Mouse (Mus musculus) cortical plate, adult 2 months (tissue): ENCODE data around the gene Gria1. TPM values are rescaled to one million over a fixed set of nuclear protein-coding genes. Genes with fewer than 3 reads are reported as not detected.
A peak's percentile ranks its signal among the peaks of the same experiment; 100 is the strongest.

Experiments used
- H3K27ac ChIP-seq: fragments of 200-500 bp; 2 replicates; pipeline ENCODE4 v1.5.1; 2012; ENCODE audit warnings: low read length, control low read depth, inconsistent platforms; ENCODE audit not compliant: insufficient read depth
- H3K4me1 ChIP-seq: fragments of 200-500 bp; 2 replicates; pipeline ENCODE4 v1.6.1; 2011; ENCODE audit warnings: low read length; ENCODE audit not compliant: control insufficient read depth, insufficient read depth
- H3K4me3 ChIP-seq: fragments of 200-500 bp; 2 replicates; pipeline ENCODE4 v1.5.1; 2011; ENCODE audit warnings: mild to moderate bottlenecking, low read length, control low read depth; ENCODE audit not compliant: insufficient read depth
- CTCF ChIP-seq: fragments of 200-500 bp; IDR thresholded peaks from 2 replicates; pipeline ENCODE4 v1.5.1; 2011; ENCODE audit warnings: mild to moderate bottlenecking, control low read depth, low read length; ENCODE audit not compliant: insufficient read depth; ENCODE audit errors: extremely low read depth
- POLR2A ChIP-seq: fragments of 200-500 bp; IDR thresholded peaks from 2 replicates; pipeline ENCODE4 v1.6.1; 2011; ENCODE audit warnings: mild to moderate bottlenecking, low read length, control low read depth; ENCODE audit not compliant: insufficient read depth; ENCODE audit errors: extremely low read depth
- polyA plus RNA-seq: library from polyadenylated mRNA; depleted of rRNA; stranded (reverse); fragments of >200 nt; gene quantifications from 2 replicates; pipeline ENCODE4 v1.2.3, GENCODE M21; 2012; rRNA removed

Gria1 gene
- 100.0 and 129 TPM in 2 replicates for polyA plus RNA-seq

- H3K27ac ChIP-seq: peak within 1 kb of the TSS; percentile 68
- no peak for TF ChIP-seq CTCF
- TF ChIP-seq POLR2A: no peak
- peaks cover 1% of the 10 kb centered on the region; the same call in 1 of the 2 replicates for H3K4me1 ChIP-seq
- H3K4me3 ChIP-seq: peak within 1 kb of the TSS; percentile 97
Measured at GRCm38 (mm10) chr11:57011024-57011690, at the start of gene Gria1. TSS of gene Gria1 (plus strand) at chr11:57011387.

GRCm38 (mm10) chr11:56961751-56962150 lies 49.4 kb upstream of the Gria1 start:
- peaks cover 2% of the 10 kb centered on the region; the same call in 1 of the 2 replicates for H3K4me1 ChIP-seq
- H3K27ac ChIP-seq: no peak overlapping the region
- H3K4me3 ChIP-seq: no peak overlapping the region
- TF ChIP-seq CTCF (no peak), POLR2A (no peak)

- Histone ChIP-seq H3K4me3 (no peak overlapping the region), H3K4me1 (no peaks in the 10 kb centered on the region), H3K27ac (no peak overlapping the region)
- TF ChIP-seq POLR2A (no peak), CTCF (no peak)
Measured at GRCm38 (mm10) chr11:56972814-56973213, 38.4 kb upstream of the Gria1 start.

- TF ChIP-seq CTCF (no peak), POLR2A (no peak)
- no peak overlapping the region for H3K27ac ChIP-seq
- H3K4me1 ChIP-seq: no peaks in the 10 kb centered on the region
- H3K4me3 ChIP-seq: no peak overlapping the region
Measured at GRCm38 (mm10) chr11:56984321-56985000, 26.7 kb upstream of the Gria1 start.

GRCm38 (mm10) chr11:56985457-56985856 lies 25.7 kb upstream of the Gria1 start:
- TF ChIP-seq CTCF (no peak), POLR2A (no peak)
- no peak overlapping the region for H3K27ac ChIP-seq
- H3K4me1 ChIP-seq: no peaks in the 10 kb centered on the region

GRCm38 (mm10) chr11:56999601-57000001 lies 11.6 kb upstream of the Gria1 start:
- TF ChIP-seq POLR2A (no peak), CTCF (no peak)
- Histone ChIP-seq H3K4me1 (no peaks in the 10 kb centered on the region), H3K27ac (no peak overlapping the region), H3K4me3 (no peak overlapping the region)

More at GRCm38 (mm10) chr11:56985457-56985856, 25.7 kb upstream of the Gria1 start:
- no peak overlapping the region for H3K4me3 ChIP-seq

- Histone ChIP-seq H3K4me3 (no peak overlapping the region), H3K27ac (no peak overlapping the region), H3K4me1 (no peaks in the 10 kb centered on the region)
- TF ChIP-seq POLR2A (no peak), CTCF (no peak)
Measured at GRCm38 (mm10) chr11:57004611-57005010, 6.6 kb upstream of the Gria1 start.

GRCm38 (mm10) chr11:57005341-57005740 lies 5.8 kb upstream of the Gria1 start:
- TF ChIP-seq CTCF (no peak), POLR2A (no peak)
- Histone ChIP-seq H3K4me3 (no peak overlapping the region), H3K27ac (no peak overlapping the region), H3K4me1 (no peaks in the 10 kb centered on the region)

- Histone ChIP-seq H3K27ac (no peak overlapping the region), H3K4me3 (no peak overlapping the region), H3K4me1 (peaks cover 1% of the 10 kb centered on the region; the same call in 1 of the 2 replicates)
- TF ChIP-seq CTCF (no peak), POLR2A (no peak)
Measured at GRCm38 (mm10) chr11:57007790-57008189, 3.4 kb upstream of the Gria1 start.

- Histone ChIP-seq H3K4me3 (peak overlapping the region; percentile 97; the same call in 1 of the 2 replicates), H3K27ac (no peak overlapping the region), H3K4me1 (peaks cover 1% of the 10 kb centered on the region; the same call in 1 of the 2 replicates)
- TF ChIP-seq POLR2A: no peak
- no peak for TF ChIP-seq CTCF
Measured at GRCm38 (mm10) chr11:57010611-57011010, 576 bp upstream of the Gria1 start.
